Mouse (Mus musculus): Measurements from ENCODE around the gene Slc19a1. TPM values are rescaled to one million over a fixed set of nuclear protein-coding genes. Genes with fewer than 3 reads are reported as not detected.

The Slc19a1 gene
- polyA plus RNA-seq, 1 experiment from 2014 or later, result 30.3 TPM

GRCm38 (mm10) chr10:77082453-77082852 lies 50.4 kb downstream of the Slc19a1 start:
- H3K4me3 ChIP-seq (replicated peaks), result no peak overlapping the region
- WGBS, result 26% methylated on average over 3 of the region's 3 CpGs
- no peak overlapping the region for H3K4me2 ChIP-seq
- H3K27me3 ChIP-seq, result no peaks in the 10 kb centered on the region
- H3K9ac ChIP-seq, result no peak overlapping the region
- H3K9me3 ChIP-seq, result no peaks in the 10 kb centered on the region
- H3K27ac ChIP-seq, result no peak overlapping the region
- ATAC-seq (ENCODE audit: low FRiP score), result 0 out of 2 replicates have a peak, but pooled peaks have one; percentile 27
- no peaks in the 10 kb centered on the region for H3K4me1 ChIP-seq
- H3K36me3 ChIP-seq (replicated peaks), result peaks cover 41% of the 10 kb centered on the region

GRCm38 (mm10) chr10:77082921-77083320 lies 50.9 kb downstream of the Slc19a1 start:
- H3K36me3 ChIP-seq (replicated peaks), result peaks cover 36% of the 10 kb centered on the region
- H3K4me3 ChIP-seq (replicated peaks), result no peak overlapping the region
- 83% methylated on average over 5 of the region's 5 CpGs for WGBS
- H3K9me3 ChIP-seq, result no peaks in the 10 kb centered on the region
- no peak for ATAC-seq (ENCODE audit: low FRiP score)
- no peak overlapping the region for H3K4me2 ChIP-seq
- no peaks in the 10 kb centered on the region for H3K27me3 ChIP-seq
- no peaks in the 10 kb centered on the region for H3K4me1 ChIP-seq
- no peak overlapping the region for H3K27ac ChIP-seq
- H3K9ac ChIP-seq, result no peak overlapping the region

- no peak overlapping the region for H3K27ac ChIP-seq
- H3K4me2 ChIP-seq, result no peak overlapping the region
- 83% methylated on average over 1 of the region's 1 CpGs for WGBS
- ATAC-seq (ENCODE audit: low FRiP score), result no peak
- H3K9me3 ChIP-seq, result no peaks in the 10 kb centered on the region
- H3K4me3 ChIP-seq (replicated peaks), result no peak overlapping the region
- no peaks in the 10 kb centered on the region for H3K27me3 ChIP-seq
- H3K36me3 ChIP-seq (replicated peaks), result peaks cover 29% of the 10 kb centered on the region
- H3K9ac ChIP-seq, result no peak overlapping the region
- H3K4me1 ChIP-seq, result peaks cover 4% of the 10 kb centered on the region; the same call in 1 of the 2 replicates
These were observed 52.5 kb downstream of the Slc19a1 start for GRCm38 (mm10) chr10:77084568-77084967.

DNA sequence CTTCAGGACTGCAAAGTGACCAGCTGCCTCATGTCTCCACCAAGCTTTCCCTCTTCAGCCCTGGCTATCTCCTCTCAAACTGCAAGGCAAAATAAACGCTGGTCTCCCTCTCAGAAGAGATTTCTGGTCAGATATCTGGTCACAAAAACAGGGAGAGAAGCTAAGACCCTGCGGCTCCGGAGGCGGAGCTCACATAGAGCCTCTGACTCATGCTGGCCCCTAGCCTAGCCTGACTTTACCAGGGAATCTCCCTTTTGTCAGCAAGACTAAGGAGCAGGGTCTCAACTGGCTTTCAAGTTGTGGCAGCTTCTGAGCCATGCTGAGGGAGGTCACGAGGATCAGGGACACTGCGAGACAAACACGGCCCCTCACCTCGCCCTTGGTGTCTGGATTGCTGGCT lies 57.3 kb downstream of the Slc19a1 start:
- Histone ChIP-seq H3K27me3 (no peaks in the 10 kb centered on the region), H3K9ac (no peak overlapping the region), H3K4me3 (replicated peaks) (no peak overlapping the region), H3K9me3 (peaks cover 12% of the 10 kb centered on the region; the same call in 1 of the 2 replicates), H3K4me1 (peaks cover 6% of the 10 kb centered on the region; the same call in 1 of the 2 replicates), H3K4me2 (no peak overlapping the region), H3K36me3 (replicated peaks) (peaks cover 44% of the 10 kb centered on the region), H3K27ac (no peak overlapping the region)
- no peak for ATAC-seq (ENCODE audit: low FRiP score)
- WGBS, result 55% methylated on average over 8 of the region's 8 CpGs

DNA sequence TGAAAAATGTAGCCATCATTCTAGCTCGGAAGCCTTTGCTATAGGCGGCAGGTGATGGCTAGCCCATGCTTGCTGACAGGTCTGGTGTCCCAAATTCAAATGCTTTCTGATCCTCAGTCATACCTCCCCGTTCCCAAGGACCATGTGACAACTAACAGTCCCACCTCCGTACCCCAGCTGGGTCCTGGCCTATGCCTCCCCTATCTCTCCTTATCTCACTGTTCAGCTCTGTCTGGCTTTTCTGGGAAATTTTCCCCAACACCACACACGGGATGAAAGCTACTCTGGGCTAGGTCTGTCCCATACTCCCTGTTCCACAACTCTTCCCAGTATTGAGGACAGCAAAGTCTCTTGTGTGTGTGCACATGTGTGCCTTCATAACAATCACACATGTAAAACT lies 58.0 kb downstream of the Slc19a1 start:
- WGBS, result 85% methylated on average over 5 of the region's 5 CpGs
- H3K4me1 ChIP-seq, result peaks cover 6% of the 10 kb centered on the region; the same call in 1 of the 2 replicates
- no peak overlapping the region for H3K4me3 ChIP-seq (replicated peaks)
- no peak overlapping the region for H3K27ac ChIP-seq
- H3K27me3 ChIP-seq, result no peaks in the 10 kb centered on the region
- H3K9me3 ChIP-seq, result peaks cover 12% of the 10 kb centered on the region; the same call in 1 of the 2 replicates
- no peak overlapping the region for H3K9ac ChIP-seq
- no peak overlapping the region for H3K4me2 ChIP-seq
- H3K36me3 ChIP-seq (replicated peaks), result peaks cover 37% of the 10 kb centered on the region
- no peak for ATAC-seq (ENCODE audit: low FRiP score)

DNA sequence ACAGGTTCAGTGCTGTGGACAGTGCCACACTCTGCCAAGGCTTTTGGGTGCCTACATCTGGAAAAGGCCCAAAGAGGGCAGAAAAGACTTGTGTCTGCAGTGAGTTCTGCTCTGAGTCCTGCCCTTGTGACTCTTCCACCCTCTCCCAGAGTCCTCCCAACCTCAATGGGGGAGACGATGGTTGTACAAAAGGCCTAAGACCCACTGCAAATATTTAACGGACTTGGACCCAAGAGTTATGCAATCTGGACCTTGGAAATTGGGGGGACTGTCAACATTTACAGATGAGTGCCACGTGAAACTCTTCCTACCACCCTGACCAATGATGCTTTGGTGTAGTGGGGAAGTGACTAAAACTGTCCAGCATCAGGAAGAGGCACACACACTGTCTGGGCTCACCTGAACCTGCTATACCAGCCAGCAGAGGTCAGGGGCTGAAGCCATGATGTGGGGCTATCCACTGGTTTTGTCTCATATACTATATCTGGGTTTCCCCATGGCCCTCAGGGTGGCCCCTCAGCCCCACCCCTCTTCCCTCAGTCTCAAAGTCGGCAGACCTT lies 59.6 kb downstream of the Slc19a1 start:
- no peak overlapping the region for H3K27ac ChIP-seq
- peaks cover 12% of the 10 kb centered on the region; the same call in 1 of the 2 replicates for H3K9me3 ChIP-seq
- H3K9ac ChIP-seq, result no peak overlapping the region
- peaks cover 33% of the 10 kb centered on the region for H3K36me3 ChIP-seq (replicated peaks)
- whole genome bisulfite sequencing, result 87% methylated on average over 4 of the region's 4 CpGs
- ATAC-seq (ENCODE audit: low FRiP score), result no peak
- no peak overlapping the region for H3K4me2 ChIP-seq
- H3K4me3 ChIP-seq (replicated peaks), result no peak overlapping the region
- no peaks in the 10 kb centered on the region for H3K27me3 ChIP-seq
- H3K4me1 ChIP-seq, result peaks cover 7% of the 10 kb centered on the region; the same call in 1 of the 2 replicates

DNA sequence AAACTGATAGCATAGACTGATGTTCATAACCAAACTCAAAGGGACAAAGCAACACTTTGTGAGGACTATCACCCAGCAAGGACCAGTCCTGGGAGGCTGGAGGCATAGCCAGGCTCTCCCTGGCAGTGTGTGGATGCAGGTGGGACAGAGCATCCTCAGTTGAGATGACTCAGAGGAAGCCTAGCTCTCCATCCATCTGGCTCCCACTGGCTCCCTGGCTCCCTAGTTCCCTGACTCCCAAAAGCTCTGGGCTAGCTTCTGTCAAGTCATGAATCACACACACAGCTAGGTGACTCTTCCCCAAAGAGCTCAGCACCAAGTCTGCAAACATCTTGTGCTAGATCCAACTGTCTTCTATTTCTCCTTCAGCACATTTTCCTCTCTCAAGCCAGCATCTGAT lies 61.8 kb downstream of the Slc19a1 start:
- H3K9me3 ChIP-seq, result peaks cover 12% of the 10 kb centered on the region; the same call in 1 of the 2 replicates
- H3K9ac ChIP-seq, result no peak overlapping the region
- no peaks in the 10 kb centered on the region for H3K27me3 ChIP-seq
- H3K4me2 ChIP-seq, result no peak overlapping the region
- H3K4me1 ChIP-seq, result peaks cover 17% of the 10 kb centered on the region
- no peak overlapping the region for H3K27ac ChIP-seq
- H3K4me3 ChIP-seq (replicated peaks), result no peak overlapping the region
- H3K36me3 ChIP-seq (replicated peaks), result peaks cover 26% of the 10 kb centered on the region
- no peak for ATAC-seq (ENCODE audit: low FRiP score)

DNA sequence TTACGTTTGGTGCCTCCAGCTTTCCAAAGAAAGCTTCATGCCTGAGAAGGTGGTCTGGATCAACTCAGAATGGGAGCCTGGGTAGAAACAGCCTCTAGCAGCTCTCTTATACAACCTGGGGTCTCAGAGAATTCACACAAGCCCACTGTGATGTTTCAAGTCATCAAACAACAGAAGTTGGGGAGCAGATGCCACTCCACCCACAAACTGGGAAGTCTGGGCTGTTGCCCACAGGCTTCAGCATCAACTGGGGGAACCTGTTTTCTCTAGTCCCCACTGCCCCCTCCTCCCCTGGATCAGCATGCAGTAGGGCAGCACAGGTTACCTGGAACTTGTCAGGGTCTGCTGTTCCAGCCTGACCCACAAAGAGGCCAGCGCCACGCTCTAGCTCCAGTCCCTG lies 63.6 kb downstream of the Slc19a1 start:
- WGBS, result 93% methylated on average over 3 of the region's 3 CpGs
- peaks cover 26% of the 10 kb centered on the region for H3K36me3 ChIP-seq (replicated peaks)
- no peak overlapping the region for H3K9ac ChIP-seq
- no peaks in the 10 kb centered on the region for H3K27me3 ChIP-seq
- no peak overlapping the region for H3K4me2 ChIP-seq
- no peak overlapping the region for H3K4me3 ChIP-seq (replicated peaks)
- peaks cover 12% of the 10 kb centered on the region; the same call in 1 of the 2 replicates for H3K9me3 ChIP-seq
- H3K4me1 ChIP-seq, result peaks cover 11% of the 10 kb centered on the region
- H3K27ac ChIP-seq, result no peak overlapping the region
- no peak for ATAC-seq (ENCODE audit: low FRiP score)

- Histone ChIP-seq H3K36me3 (replicated peaks) (peaks cover 21% of the 10 kb centered on the region), H3K9me3 (peaks cover 12% of the 10 kb centered on the region; the same call in 1 of the 2 replicates), H3K4me2 (no peak overlapping the region), H3K27me3 (no peaks in the 10 kb centered on the region), H3K4me3 (replicated peaks) (no peak overlapping the region), H3K4me1 (peaks cover 11% of the 10 kb centered on the region), H3K9ac (no peak overlapping the region), H3K27ac (no peak overlapping the region)
- WGBS, result 62% methylated on average over 12 of the region's 12 CpGs
- no peak for ATAC-seq (ENCODE audit: low FRiP score)
These were observed 65.2 kb downstream of the Slc19a1 start for GRCm38 (mm10) chr10:77097006-77097889.

DNA sequence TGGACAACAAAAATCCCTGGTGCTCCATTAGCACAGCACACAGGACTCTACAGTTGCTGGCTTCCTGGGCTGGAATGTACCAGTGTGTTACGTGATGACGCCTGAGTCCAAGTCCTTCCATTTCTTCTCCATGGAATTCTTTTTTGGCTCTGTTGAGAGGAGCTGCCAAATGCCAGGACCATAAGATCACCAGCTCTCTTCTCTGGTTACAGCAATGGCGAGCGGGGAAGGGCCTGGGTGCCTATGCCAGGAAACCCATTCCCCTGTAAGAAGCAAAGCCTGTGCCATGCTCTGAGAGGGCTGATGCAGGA lies 65.8 kb downstream of the Slc19a1 start:
- Histone ChIP-seq H3K27me3 (no peaks in the 10 kb centered on the region), H3K36me3 (replicated peaks) (peaks cover 18% of the 10 kb centered on the region), H3K27ac (no peak overlapping the region), H3K9ac (no peak overlapping the region), H3K4me2 (no peak overlapping the region), H3K4me3 (replicated peaks) (no peak overlapping the region), H3K4me1 (peaks cover 11% of the 10 kb centered on the region), H3K9me3 (peaks cover 7% of the 10 kb centered on the region; the same call in 1 of the 2 replicates)
- ATAC-seq (ENCODE audit: low FRiP score), result no peak
- 88% methylated on average over 4 of the region's 4 CpGs for WGBS

GRCm38 (mm10) chr10:77098619-77099018 lies 66.6 kb downstream of the Slc19a1 start:
- peaks cover 11% of the 10 kb centered on the region for H3K36me3 ChIP-seq (replicated peaks)
- no peak overlapping the region for H3K27ac ChIP-seq
- WGBS, result 83% methylated on average over 2 of the region's 2 CpGs
- no peaks in the 10 kb centered on the region for H3K27me3 ChIP-seq
- ATAC-seq (ENCODE audit: low FRiP score), result no peak
- 0 out of 2 replicates have a peak, but pooled peaks cover 1% of the 10 kb centered on the region for H3K9me3 ChIP-seq
- H3K4me3 ChIP-seq (replicated peaks), result no peak overlapping the region
- H3K9ac ChIP-seq, result no peak overlapping the region
- peaks cover 11% of the 10 kb centered on the region for H3K4me1 ChIP-seq
- H3K4me2 ChIP-seq, result no peak overlapping the region

- H3K36me3 ChIP-seq (replicated peaks), result peaks cover 6% of the 10 kb centered on the region; the same call in 1 of the 2 replicates
- ATAC-seq (ENCODE audit: low FRiP score), result no peak
- H3K27ac ChIP-seq, result no peak overlapping the region
- H3K4me2 ChIP-seq, result no peak overlapping the region
- H3K27me3 ChIP-seq, result no peaks in the 10 kb centered on the region
- H3K9me3 ChIP-seq, result no peaks in the 10 kb centered on the region
- H3K4me1 ChIP-seq, result peaks cover 11% of the 10 kb centered on the region
- H3K4me3 ChIP-seq (replicated peaks), result no peak overlapping the region
- WGBS, result 90% methylated on average over 4 of the region's 4 CpGs
- no peak overlapping the region for H3K9ac ChIP-seq
These were observed 67.7 kb downstream of the Slc19a1 start for GRCm38 (mm10) chr10:77099777-77100176.
